Mouse (Mus musculus): ENCODE measurements at regions not wholly inside any gene's neighbourhood (a gene's known extent, or its start where the extent isn't known, plus 50 kb on each side); places are given as distances from the start of the nearest gene placed in this dataset.
A peak's percentile ranks its signal among the peaks of the same experiment; 100 is the strongest.

GRCm38 (mm10) chr9:112909311-112910101 lies 673.8 kb upstream of the Arpp21 start:
- DNase-seq (ENCODE audit: low spot score) = no peak

GRCm38 (mm10) chr9:112905955-112906354 lies 670.2 kb upstream of the Arpp21 start:
- no peak for DNase-seq (ENCODE audit: low spot score)

- DNase-seq (ENCODE audit: low spot score) = no peak
These were observed 629.2 kb upstream of the Arpp21 start for GRCm38 (mm10) chr9:112864921-112865320.

DNA sequence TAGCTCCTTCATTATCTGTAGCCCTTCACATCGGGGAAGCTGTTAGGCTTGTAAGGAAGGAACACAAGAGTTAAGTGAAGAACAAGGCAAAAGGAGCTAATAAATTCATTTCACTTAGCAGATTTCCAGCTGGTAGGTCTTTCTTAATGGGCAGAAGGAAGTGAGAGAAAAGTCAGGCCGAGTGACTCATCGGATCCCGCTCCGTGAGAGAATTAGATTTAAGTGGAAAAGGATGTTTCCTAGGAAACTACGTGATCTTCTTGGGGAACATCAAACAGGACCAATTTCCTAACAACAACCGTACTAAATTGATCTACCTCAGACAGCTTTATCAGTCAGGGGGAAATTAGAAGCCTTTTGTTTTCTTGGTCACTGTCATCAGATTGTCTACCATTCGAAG lies 625.4 kb upstream of the Arpp21 start:
- DNase-seq (ENCODE audit: low spot score) = no peak

DNA sequence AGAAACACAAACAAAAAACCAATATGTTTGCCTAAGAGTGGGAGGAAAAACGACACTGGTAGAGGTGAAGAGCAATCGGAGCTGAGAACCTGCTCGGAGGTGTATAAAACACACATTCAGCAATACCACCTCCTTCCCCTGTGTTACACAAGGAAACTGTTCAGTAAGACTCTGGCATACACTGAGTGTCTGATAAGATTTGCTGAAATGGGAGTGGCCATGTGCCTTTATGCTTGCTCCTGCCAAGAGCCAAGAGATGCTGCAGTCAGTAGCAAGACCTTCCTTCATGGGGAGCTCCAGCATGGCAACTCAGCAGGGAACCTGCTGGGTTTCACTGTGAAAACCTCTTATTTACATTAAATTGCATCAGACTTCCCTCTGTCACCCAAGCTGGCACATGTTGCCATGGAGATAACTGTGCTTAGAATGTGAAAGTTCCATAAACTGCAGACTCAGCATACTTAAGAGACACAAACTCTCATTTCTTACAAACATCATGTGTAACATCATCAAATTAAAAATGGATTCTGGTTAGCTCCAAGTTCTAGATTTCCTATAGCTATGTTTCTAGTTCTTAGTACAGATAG lies 624.7 kb upstream of the Arpp21 start:
- DNase-seq (ENCODE audit: low spot score) = no peak

- no peak for DNase-seq (ENCODE audit: low spot score)
These were observed 605.7 kb upstream of the Arpp21 start for GRCm38 (mm10) chr9:112841473-112841872.

GRCm38 (mm10) chr9:112839071-112839793 lies 603.5 kb upstream of the Arpp21 start:
- no peak for DNase-seq (ENCODE audit: low spot score)

- no peak for DNase-seq (ENCODE audit: low spot score)
These were observed 601.8 kb upstream of the Arpp21 start for GRCm38 (mm10) chr9:112837563-112837962.

- DNase-seq (ENCODE audit: low spot score) = no peak
These were observed 598.9 kb upstream of the Arpp21 start for GRCm38 (mm10) chr9:112834441-112835245.

- DNase-seq (ENCODE audit: low spot score) = no peak
These were observed 595.4 kb upstream of the Arpp21 start for GRCm38 (mm10) chr9:112831102-112831501.

DNA sequence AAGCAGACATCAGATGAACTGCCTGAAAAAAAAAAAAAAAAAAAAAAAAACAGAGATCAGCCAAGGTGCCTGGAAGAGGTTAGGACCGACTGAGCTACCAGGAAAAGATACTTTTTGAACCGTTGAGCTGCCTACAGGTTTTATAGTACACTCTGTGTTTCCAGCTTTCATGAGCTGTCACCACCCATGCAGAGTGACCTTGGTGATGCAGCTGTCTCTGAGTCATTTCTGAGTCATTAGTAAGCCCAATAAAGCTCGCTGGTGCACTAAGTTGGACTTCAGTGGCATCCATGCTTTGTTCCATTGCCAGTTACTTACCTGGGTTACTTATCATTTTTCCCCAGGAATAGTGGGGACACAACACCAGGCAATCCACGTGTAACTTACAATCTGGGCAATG lies 592.9 kb upstream of the Arpp21 start:
- DNase-seq (ENCODE audit: low spot score) = no peak

GRCm38 (mm10) chr9:112826592-112826991 lies 590.9 kb upstream of the Arpp21 start:
- DNase-seq (ENCODE audit: low spot score) = no peak

DNA sequence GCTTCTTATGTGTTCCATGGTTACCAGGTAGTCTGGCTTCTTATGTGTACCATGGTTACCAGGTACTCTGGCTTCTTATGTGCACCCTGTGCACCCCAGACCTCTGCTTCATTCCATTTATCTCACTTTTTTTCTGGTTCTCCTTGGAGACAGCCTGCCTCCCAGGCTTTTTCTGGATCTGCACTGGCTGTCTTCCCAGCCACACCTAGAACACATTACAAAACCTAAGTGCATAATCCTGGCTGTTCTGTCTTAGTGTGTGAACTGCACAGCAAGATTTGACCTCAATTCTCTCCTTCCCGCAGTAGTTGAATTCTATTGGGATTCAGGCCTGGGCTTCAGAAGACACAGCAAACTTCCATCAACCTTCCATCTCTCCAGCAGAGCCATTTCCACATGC lies 586.2 kb upstream of the Arpp21 start:
- no peak for DNase-seq (ENCODE audit: low spot score)

DNA sequence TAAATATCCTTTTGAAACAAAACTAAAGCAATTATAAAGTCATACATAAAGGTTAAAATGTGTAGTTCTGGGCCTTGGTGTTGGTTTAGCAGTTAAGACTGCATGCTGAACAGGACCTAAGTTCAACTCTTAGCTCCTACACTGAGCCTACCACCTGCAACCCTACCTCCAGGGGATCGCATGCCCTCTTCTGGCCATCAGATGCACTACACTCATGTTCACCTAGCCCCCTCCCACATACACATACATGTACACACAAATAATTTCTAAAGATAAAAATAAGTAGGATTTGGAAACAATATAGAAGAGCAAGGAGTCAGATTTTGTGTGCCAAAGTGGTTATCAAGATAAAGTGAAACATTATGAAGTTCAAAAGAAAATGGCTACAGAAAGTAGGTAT lies 576.2 kb upstream of the Arpp21 start:
- no peak for DNase-seq (ENCODE audit: low spot score)

DNA sequence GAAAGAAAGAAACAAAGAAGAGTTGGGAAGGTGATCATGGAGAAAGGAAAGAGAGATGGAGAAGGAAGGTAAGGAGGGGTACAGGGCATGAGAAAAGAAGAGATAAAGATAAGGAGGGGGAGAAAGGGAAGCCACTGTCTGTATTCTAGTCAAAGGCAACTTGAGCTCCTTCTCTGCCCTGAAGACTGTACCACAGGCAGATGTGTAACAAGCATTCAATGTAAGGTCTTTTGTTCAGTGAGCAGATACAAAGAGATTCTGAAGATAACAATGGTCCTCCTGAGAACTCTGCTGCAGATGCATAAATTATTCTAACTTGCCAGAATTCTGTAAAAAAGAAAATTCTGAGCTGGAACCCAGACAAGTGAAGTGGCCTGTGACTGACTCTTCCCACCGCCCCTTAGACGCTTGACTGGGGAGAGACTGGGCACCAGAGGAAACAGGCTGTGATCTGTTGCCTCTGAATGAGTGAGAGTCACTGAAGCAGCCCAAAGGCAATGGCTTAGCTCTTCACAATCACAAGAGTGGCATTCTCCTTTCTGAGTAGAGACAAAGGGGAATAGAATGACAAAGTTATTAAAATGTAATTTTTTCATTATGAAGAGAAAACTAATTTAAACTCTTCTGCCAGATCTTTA lies 564.0 kb upstream of the Arpp21 start:
- DNase-seq (ENCODE audit: low spot score) = no peak

DNA sequence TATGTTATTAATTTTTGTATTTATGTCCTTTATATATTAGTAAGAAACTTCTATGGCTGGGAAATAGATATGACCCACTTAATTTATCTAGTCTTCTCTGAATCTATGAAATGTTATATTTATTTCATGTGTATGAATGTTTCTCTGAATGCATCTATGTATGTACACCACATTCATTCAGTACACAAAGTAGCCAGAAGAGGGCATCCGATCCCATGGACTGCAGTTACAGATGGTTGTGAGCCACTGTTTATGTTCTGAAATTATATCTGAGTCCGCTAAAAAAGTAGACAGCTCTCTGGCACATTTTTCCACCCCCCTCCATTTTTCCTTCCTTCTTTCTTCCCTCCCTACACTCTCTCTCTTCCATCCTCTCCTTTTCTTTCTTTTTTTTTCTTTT lies 557.8 kb upstream of the Arpp21 start:
- no peak for DNase-seq (ENCODE audit: low spot score)

GRCm38 (mm10) chr9:112771981-112772380 lies 536.2 kb upstream of the Arpp21 start:
- no peak for DNase-seq (ENCODE audit: low spot score)

GRCm38 (mm10) chr9:112744616-112745015 lies 508.9 kb upstream of the Arpp21 start:
- no peak for DNase-seq (ENCODE audit: low spot score)

- no peak for DNase-seq (ENCODE audit: low spot score)
These were observed 508.3 kb upstream of the Arpp21 start for GRCm38 (mm10) chr9:112743871-112744590.

GRCm38 (mm10) chr9:112735761-112736160 lies 500.0 kb upstream of the Arpp21 start:
- no peak for DNase-seq (ENCODE audit: low spot score)

DNA sequence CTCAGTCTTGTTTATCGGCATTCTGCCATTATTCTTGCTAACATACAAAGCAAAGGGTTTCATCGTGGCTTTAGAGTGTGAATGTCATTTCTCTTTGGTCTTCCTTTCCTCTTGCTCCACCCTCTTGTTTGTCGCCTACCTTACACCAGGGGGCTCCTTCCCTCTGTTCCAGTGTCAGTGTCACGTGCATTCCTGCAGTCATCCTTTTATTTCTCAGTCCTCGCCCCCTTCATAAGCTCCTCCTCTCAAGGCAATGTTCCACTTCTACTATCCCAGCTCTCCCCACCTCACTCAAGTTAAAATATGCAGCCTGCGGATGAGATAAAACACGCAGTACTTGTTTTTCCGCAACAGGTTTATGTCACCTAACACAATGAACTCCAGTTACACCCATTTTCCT lies 489.8 kb upstream of the Arpp21 start:
- peak; percentile 36 for DNase-seq (ENCODE audit: low spot score)
